Mouse (Mus musculus) thymus, adult 18-20 months (tissue): ENCODE results near the gene Ncor1.
"Not testable (repeated sequence)": the region's sequence is repeated elsewhere in the genome, so short reads cannot be mapped to it uniquely, and the experiment has no call there.

Experiments used
- DNase-seq, 2 experiments: peaks; one replicate each; pipeline ENCODE4 v3.0.0; 2022; ENCODE audit warnings: mixed read lengths in 2 of 2

Ncor1 gene

GRCm38 (mm10) chr11:62458276-62458724 lies at the start of gene Ncor1, which contains the start of gene Pigl:
Gene Ncor1 (minus strand): TSS chr11:62458541.
Gene Pigl (plus strand): TSS chr11:62458460.
- peak; percentile 70 to 80 for DNase-seq

GRCm38 (mm10) chr11:62507683-62508082 lies 49.3 kb upstream of the Ncor1 start:
- no peak for DNase-seq

GRCm38 (mm10) chr11:62500529-62500928 lies 42.2 kb upstream of the Ncor1 start:
- no peak for DNase-seq

DNA sequence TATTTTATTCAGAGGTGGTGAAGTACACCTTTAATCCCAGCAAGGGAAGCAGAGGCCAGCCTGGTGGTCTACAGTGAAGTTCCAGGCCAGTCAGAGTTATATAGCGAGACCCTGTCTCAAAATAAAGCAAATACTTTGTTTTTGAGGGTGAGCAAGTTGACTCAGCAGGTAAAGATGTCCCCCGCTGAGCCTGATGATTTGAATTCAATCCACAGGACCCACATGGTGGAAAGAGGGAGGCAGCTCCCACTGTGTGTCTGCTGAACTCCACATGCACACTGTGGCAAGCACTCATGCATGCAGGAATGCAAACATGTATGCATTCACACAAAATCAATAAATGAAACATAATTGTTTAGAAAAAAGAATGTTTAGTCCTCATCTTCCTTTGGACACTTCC lies 40.5 kb upstream of the Ncor1 start:
- DNase-seq = no peak

GRCm38 (mm10) chr11:62497181-62497580 lies 38.8 kb upstream of the Ncor1 start:
- no peak for DNase-seq

DNA sequence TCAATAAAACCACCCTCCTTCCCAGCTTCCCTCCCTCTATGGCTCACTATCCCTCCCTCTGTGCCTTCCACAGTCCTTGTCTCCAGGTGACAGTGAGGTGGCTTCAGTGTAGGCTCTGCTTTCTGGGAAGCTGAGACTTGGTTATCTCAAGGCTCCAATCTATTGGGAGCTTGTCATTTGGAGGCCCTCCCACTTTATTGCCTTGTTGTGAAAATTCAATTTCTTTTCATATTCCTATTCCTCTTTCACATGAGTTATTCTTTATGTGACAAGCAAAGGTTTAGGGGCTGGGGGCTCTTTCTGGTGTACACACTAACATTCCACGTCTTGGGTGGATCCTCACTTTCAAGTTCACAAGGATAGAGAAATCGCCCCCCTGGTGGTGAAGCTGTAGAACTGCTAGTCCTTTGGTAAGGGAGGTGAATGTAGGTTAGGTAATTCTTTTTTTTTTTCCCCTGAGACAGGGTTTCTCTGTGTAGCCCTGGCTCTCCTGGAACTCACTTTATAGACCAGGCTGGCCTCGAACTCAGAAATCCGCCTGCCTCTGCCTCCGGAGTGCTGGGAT lies 37.9 kb upstream of the Ncor1 start:
- no peak for DNase-seq

GRCm38 (mm10) chr11:62495276-62495801 lies 37.0 kb upstream of the Ncor1 start:
- DNase-seq = peak; percentile 15 to 42

DNA sequence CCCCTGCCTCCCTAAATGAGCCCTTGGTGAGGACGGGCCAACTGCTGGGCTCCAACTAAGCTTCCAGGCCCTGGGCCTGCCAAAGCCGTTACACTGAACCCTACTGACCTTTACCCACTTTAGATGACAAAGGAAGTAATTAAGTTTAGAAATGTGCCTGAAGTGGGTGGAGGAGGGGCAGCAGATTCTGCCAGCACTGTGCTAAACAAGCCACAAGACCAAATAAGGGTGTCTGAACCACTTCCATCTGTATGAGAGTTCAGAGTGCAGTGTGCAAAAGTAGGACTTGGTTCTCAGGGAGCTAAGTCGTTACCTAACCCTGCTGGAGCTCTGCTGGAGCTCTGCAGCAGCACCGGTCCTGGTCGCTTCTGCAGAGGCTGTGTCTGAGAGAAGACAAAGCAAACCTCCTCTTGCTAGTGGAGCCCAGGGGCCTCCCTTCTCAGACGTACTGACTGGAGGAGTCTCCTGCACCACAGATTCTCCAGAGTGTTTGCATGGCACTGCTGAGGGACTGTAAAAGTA lies 36.5 kb upstream of the Ncor1 start:
- peak; percentile 41 to 76 for DNase-seq

DNA sequence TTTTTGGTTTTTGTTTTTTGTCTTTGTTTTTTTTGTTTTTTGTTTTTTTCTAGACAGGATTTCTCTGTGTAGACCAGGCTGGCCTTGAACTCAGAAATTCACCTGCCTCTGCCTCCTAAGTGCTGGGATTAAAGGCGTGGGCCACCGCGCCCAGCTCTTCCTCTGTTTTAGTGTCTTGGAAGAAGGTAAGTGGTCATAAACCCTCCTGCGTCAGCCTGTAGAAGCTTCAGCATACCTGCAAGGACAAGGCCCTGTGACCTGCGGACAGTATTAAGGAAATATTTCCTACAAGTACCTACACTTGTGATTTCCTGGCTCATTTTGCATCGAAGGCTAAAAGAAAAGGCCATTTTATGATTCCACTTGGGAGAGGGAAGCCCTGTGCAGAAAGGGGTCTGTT lies 35.4 kb upstream of the Ncor1 start:
- DNase-seq = no peak

- DNase-seq = no peak
These were observed 29.4 kb upstream of the Ncor1 start for GRCm38 (mm10) chr11:62487540-62488350.

- DNase-seq = no peak
These were observed 28.6 kb upstream of the Ncor1 start for GRCm38 (mm10) chr11:62486949-62487348.

DNA sequence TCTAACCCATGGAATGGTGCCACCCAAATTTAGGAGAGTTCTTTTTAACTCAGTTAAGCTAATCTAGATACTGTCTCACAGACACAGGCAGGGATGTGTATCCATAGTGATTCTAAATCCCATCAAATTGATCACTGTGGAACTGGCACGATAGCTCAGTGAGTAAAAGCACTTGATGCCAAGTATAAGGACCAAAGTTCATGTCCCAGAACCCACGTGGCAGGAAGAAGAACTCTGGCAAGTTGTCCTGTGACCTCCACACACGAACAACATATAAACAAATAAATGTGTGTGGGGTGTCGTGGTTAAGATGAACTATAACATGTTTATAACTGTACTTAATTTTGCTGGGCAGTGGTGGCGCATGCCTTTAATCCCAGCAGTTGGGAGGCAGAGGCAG lies 21.2 kb upstream of the Ncor1 start:
- DNase-seq = no peak

- no peak for DNase-seq
These were observed 20.6 kb upstream of the Ncor1 start for GRCm38 (mm10) chr11:62478931-62479330.

DNA sequence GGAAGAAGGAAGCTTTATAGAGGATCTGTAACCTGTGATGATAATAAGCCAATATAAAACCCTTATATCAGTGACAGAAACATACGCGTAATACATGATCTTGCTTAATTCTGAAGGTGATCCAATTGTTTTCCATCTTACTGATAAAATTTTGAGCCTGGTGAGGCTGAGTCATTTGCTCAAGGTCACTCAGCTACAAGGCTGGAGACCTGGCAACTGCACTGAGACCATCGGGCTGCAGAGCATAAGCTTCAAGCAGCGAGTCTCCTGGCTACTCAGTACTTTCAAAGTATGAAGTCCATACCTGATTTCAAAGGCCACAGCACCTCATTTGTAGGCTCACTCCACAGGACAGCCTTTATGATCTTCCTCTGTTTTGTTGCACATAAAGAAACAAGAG lies 17.8 kb upstream of the Ncor1 start:
- no peak for DNase-seq

DNA sequence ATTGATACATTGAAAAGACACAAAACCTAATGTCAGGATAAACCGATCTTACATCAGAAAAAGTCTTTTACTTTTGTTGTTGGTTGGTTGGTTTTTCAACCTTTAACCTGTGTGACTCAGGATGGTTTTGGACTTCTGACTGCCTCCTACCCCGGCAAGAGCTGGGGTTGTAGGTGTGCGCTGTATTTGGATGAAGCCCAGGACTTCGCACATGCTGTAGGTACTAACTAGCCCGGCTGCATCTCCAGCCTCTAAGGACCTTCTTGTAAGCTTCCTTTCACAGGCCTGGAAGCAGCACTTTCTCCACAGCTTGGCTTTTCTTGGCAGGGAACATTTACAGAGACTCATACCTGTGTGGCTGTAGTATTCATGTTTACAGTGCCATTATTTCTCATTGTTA lies 15.2 kb upstream of the Ncor1 start:
- no peak for DNase-seq

- no peak for DNase-seq
These were observed 12.1 kb upstream of the Ncor1 start for GRCm38 (mm10) chr11:62470451-62470850.

DNA sequence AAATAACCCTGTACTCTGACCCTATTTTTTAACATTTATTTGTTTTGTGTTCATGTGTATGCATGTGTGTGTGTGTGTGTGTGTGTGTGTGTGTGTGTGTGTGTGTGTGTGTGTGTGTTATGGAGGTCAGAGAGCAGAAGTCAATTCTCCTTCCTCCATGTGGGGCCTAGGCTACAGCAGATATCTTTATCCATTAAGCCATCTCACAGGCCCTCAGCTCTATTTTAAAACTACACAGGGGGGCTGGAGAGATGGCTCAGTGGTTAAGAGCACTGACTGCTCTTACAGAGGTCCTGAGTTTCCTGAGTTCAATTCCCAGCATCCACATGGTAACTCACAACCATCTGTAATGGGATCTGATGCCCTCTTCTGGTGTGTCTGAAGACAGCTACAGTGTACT lies 8.9 kb upstream of the Ncor1 start:
- not testable (repeated sequence) for DNase-seq

- no peak for DNase-seq
These were observed 8.2 kb upstream of the Ncor1 start for GRCm38 (mm10) chr11:62466546-62466945.

- no peak for DNase-seq
These were observed 7.5 kb upstream of the Ncor1 start for GRCm38 (mm10) chr11:62465849-62466248.

- no peak for DNase-seq
These were observed 6.4 kb upstream of the Ncor1 start for GRCm38 (mm10) chr11:62464696-62465095.

GRCm38 (mm10) chr11:62463225-62463915 lies 5.0 kb upstream of the Ncor1 start:
- DNase-seq = no peak

DNA sequence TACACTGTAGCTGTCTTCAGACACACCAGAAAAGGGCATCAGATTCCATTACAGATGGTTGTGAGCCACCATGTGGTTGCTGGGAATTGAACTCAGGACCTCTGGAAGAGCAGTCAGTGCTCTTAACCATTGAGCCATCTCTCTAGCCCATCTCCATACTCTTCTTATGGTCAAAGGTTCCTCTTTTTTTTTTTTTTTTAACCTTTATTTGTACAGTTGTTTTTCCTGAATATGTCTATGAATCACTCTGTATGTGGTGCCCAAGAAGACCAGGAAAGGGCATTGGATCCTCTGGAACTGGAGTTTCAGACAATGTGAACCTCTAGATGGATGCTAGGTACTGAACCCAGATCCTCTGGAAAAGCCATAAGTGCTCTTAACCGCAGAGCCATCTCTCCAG lies 4.2 kb upstream of the Ncor1 start:
- not testable (repeated sequence) for DNase-seq

- DNase-seq = no peak
These were observed 439 bp upstream of the Ncor1 start for GRCm38 (mm10) chr11:62458780-62459179.
